Mouse (Mus musculus) heart, adult 11 months (tissue): ENCODE measurements around the gene Map3k11.

Experiments
- DNase-seq: peaks from one replicate; pipeline ENCODE4 v3.0.0; 2022

Map3k11 gene

GRCm38 (mm10) chr19:5739446-5739845, 50.9 kb downstream of the Map3k11 start:
- DNase-seq: no peak

GRCm38 (mm10) chr19:5740320-5741317, 52.1 kb downstream of the Map3k11 start, which contains the start of gene Ltbp3:
TSS of gene Ltbp3 (plus strand) at chr19:5740904.
- DNase-seq: peak; percentile 98

- peak; percentile 99 for DNase-seq
Observed at GRCm38 (mm10) chr19:5741641-5742240, 53.2 kb downstream of the Map3k11 start.

- no peak for DNase-seq
Observed at GRCm38 (mm10) chr19:5742241-5742641, 53.7 kb downstream of the Map3k11 start.

- DNase-seq: peak; percentile 95
Observed at GRCm38 (mm10) chr19:5743576-5743975, 55.0 kb downstream of the Map3k11 start.

GRCm38 (mm10) chr19:5745756-5746710, 57.5 kb downstream of the Map3k11 start:
- no peak for DNase-seq

- DNase-seq: no peak
Observed at GRCm38 (mm10) chr19:5746907-5747363, 58.4 kb downstream of the Map3k11 start.

- no peak for DNase-seq
Observed at GRCm38 (mm10) chr19:5749476-5749875, 60.9 kb downstream of the Map3k11 start.

- DNase-seq: no peak
Observed at GRCm38 (mm10) chr19:5750951-5751350, 62.4 kb downstream of the Map3k11 start.

- no peak for DNase-seq
Observed at GRCm38 (mm10) chr19:5751742-5752141, 63.2 kb downstream of the Map3k11 start.
